Mouse (Mus musculus): ENCODE measurements around the gene Barhl1. TPM values are rescaled to one million over a fixed set of nuclear protein-coding genes. Genes with fewer than 3 reads are reported as not detected.

The Barhl1 gene
- polyA plus RNA-seq, 1 experiment = 0.04 TPM

DNA sequence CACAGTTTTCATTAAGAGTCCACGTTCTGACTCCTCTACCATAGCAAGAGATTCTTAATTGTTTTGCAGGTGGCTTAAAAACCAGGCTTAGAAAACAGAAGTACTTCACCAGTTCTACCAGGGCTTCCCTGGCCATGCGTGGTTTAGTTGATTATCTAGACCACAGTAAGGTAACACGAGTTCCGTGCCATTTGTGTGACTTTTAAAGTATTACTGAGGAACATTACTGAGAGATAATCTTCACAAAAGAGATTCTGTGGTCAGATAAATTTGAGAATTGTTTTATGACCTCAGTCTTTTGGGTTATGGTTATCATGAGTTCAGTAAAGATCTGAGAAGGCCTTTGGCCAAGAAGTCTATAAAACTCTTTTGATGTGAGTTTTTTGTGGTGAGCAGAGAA is 57.2 kb downstream of the Barhl1 start:
- Histone ChIP-seq H3K4me2 (ENCODE audit: low read depth) (no peak overlapping the region), H3K36me3 (ENCODE audit: control insufficient read depth, insufficient read depth) (peaks cover 75% of the 10 kb centered on the region), H3K4me3 (no peak overlapping the region), H3K79me2 (ENCODE audit: control insufficient read depth, insufficient read depth) (no peaks in the 10 kb centered on the region), H3ac (ENCODE audit: control insufficient read depth, insufficient read length) (no peak overlapping the region), H3K27me3 (ENCODE audit: control insufficient read depth, insufficient read depth, insufficient read length) (no peaks in the 10 kb centered on the region)
- TF ChIP-seq REST (IDR thresholded peaks at IDR 0.05; ENCODE audit: insufficient read depth, insufficient read length) = no peak
- no peak for TF ChIP-seq TCF12 (IDR thresholded peaks at IDR 0.05; ENCODE audit: insufficient read depth, poor library complexity, severe bottlenecking)
- TF ChIP-seq MAX (IDR thresholded peaks at IDR 0.05; ENCODE audit: low read depth) = no peak
- no peak for TF ChIP-seq POLR2A (IDR thresholded peaks at IDR 0.05; ENCODE audit: insufficient read length, low read depth)
- TF ChIP-seq USF1 (IDR thresholded peaks at IDR 0.05; ENCODE audit: low read depth) = no peak
- TF ChIP-seq MYOG (IDR thresholded peaks at IDR 0.05; ENCODE audit: control insufficient read depth in 1 of 3, insufficient read depth in 1 of 3, insufficient read length in 2 of 3, low read depth in 2 of 3) = no peak
- no peak for TF ChIP-seq CEBPB (IDR thresholded peaks at IDR 0.05; ENCODE audit: insufficient read depth, poor library complexity, severe bottlenecking)
- TF ChIP-seq TCF3 (IDR thresholded peaks at IDR 0.05; ENCODE audit: insufficient read length, low read depth) = no peak
- no peak for TF ChIP-seq MYOD1 (IDR thresholded peaks at IDR 0.05; ENCODE audit: control insufficient read depth in 1 of 3, insufficient read length in 2 of 3, low read depth in 2 of 3)
- no peak for TF ChIP-seq SRF (IDR thresholded peaks at IDR 0.05; ENCODE audit: control insufficient read depth, insufficient read length, low read depth)
- no peak for TF ChIP-seq E2F4 (IDR thresholded peaks at IDR 0.05; ENCODE audit: insufficient read depth)
- TF ChIP-seq POLR2AphosphoS2 (IDR thresholded peaks at IDR 0.05; ENCODE audit: insufficient read length, low read depth) = no peak

Other genes starting within 250 kb of the Barhl1 start
- gene Spaca9, start 216.9 kb downstream of the Barhl1 start, polyA plus RNA-seq (2012; fragmentation: generic; extraction: Trizol) = 0.47 TPM
- 0.59 TPM for gene Ak8, start 216.5 kb downstream of the Barhl1 start, polyA plus RNA-seq (2012; fragmentation: generic; extraction: Trizol)
- 26.9 TPM for gene Gtf3c4, start 76.3 kb downstream of the Barhl1 start, polyA plus RNA-seq (2012; fragmentation: generic; extraction: Trizol)
- gene Ddx31, start 76.3 kb downstream of the Barhl1 start, polyA plus RNA-seq (2012; fragmentation: generic; extraction: Trizol) = 6.4 TPM
- gene Cfap77, start 138.4 kb upstream of the Barhl1 start, polyA plus RNA-seq (2012; fragmentation: generic; extraction: Trizol) = 0.06 TPM
- gene Ttf1, start 143.6 kb upstream of the Barhl1 start, polyA plus RNA-seq (2012; fragmentation: generic; extraction: Trizol) = 3.1 TPM
- 4.7 TPM for gene Setx, start 207.5 kb upstream of the Barhl1 start, polyA plus RNA-seq (2012; fragmentation: generic; extraction: Trizol)

Data from myocyte (in vitro differentiated cells).